Mouse (Mus musculus): ENCODE measurements at regions not wholly inside any gene's neighbourhood (a gene's known extent, or its start where the extent isn't known, plus 50 kb on each side); places are given as distances from the start of the nearest gene placed in this dataset.

GRCm38 (mm10) chr13:35079685-35080084, 52.8 kb upstream of the Eci2 start:
- Histone ChIP-seq H3K9ac (ENCODE audit: low read length) (no peak overlapping the region), H3K27ac (replicated peaks; ENCODE audit: low read depth, low read length) (no peak overlapping the region), H3K4me1 (ENCODE audit: control insufficient read depth, insufficient read depth, low read length) (no peaks in the 10 kb centered on the region), H3K4me2 (ENCODE audit: low read depth, severe bottlenecking) (no peak overlapping the region), H3K36me3 (ENCODE audit: control insufficient read depth, insufficient read depth, low read length) (no peaks in the 10 kb centered on the region), H3K27me3 (ENCODE audit: control insufficient read depth, insufficient read depth, low read length) (no peaks in the 10 kb centered on the region), H3K9me3 (ENCODE audit: control insufficient read depth, low read length) (no peaks in the 10 kb centered on the region), H3K4me3 (ENCODE audit: low read depth, low read length) (no peak overlapping the region)
- WGBS: 89% methylated on average over 2 of the region's 2 CpGs
- ATAC-seq (ENCODE audit: insufficient number of reproducible peaks, low FRiP score, low TSS enrichment, low read depth) (no peak), DNase-seq (ENCODE audit: low spot score) (no peak)

GRCm38 (mm10) chr13:35085386-35085785, 58.5 kb upstream of the Eci2 start:
- Histone ChIP-seq H3K9me3 (ENCODE audit: control insufficient read depth, low read length) (no peaks in the 10 kb centered on the region), H3K27ac (replicated peaks; ENCODE audit: low read depth, low read length) (no peak overlapping the region), H3K27me3 (ENCODE audit: control insufficient read depth, insufficient read depth, low read length) (no peaks in the 10 kb centered on the region), H3K4me1 (ENCODE audit: control insufficient read depth, insufficient read depth, low read length) (no peaks in the 10 kb centered on the region), H3K9ac (ENCODE audit: low read length) (no peak overlapping the region), H3K4me3 (ENCODE audit: low read depth, low read length) (no peak overlapping the region), H3K4me2 (ENCODE audit: low read depth, severe bottlenecking) (no peak overlapping the region), H3K36me3 (ENCODE audit: control insufficient read depth, insufficient read depth, low read length) (no peaks in the 10 kb centered on the region)
- DNase-seq (ENCODE audit: low spot score) (no peak), ATAC-seq (ENCODE audit: insufficient number of reproducible peaks, low FRiP score, low TSS enrichment, low read depth) (no peak)
- WGBS: 77% methylated on average over 3 of the region's 3 CpGs

GRCm38 (mm10) chr13:35087246-35088040, 60.5 kb upstream of the Eci2 start:
- no peaks in the 10 kb centered on the region for H3K27me3 ChIP-seq (ENCODE audit: control insufficient read depth, insufficient read depth, low read length)
- ATAC-seq (ENCODE audit: insufficient number of reproducible peaks, low FRiP score, low TSS enrichment, low read depth) (no peak), DNase-seq (ENCODE audit: low spot score) (no peak)
- no peaks in the 10 kb centered on the region for H3K9me3 ChIP-seq (ENCODE audit: control insufficient read depth, low read length)
- H3K36me3 ChIP-seq (ENCODE audit: control insufficient read depth, insufficient read depth, low read length): no peaks in the 10 kb centered on the region
- 79% methylated on average over 6 of the region's 6 CpGs for WGBS
- no peaks in the 10 kb centered on the region for H3K4me1 ChIP-seq (ENCODE audit: control insufficient read depth, insufficient read depth, low read length)
- H3K4me2 ChIP-seq (ENCODE audit: low read depth, severe bottlenecking): no peak overlapping the region
- H3K27ac ChIP-seq (replicated peaks; ENCODE audit: low read depth, low read length): no peak overlapping the region
- no peak overlapping the region for H3K4me3 ChIP-seq (ENCODE audit: low read depth, low read length)
- no peak overlapping the region for H3K9ac ChIP-seq (ENCODE audit: low read length)

GRCm38 (mm10) chr13:35091155-35091554, 64.3 kb upstream of the Eci2 start:
- DNase-seq (ENCODE audit: low spot score) (no peak), ATAC-seq (ENCODE audit: insufficient number of reproducible peaks, low FRiP score, low TSS enrichment, low read depth) (no peak)
- 89% methylated on average over 3 of the region's 3 CpGs for WGBS
- H3K4me3 ChIP-seq (ENCODE audit: low read depth, low read length): no peak overlapping the region
- H3K9ac ChIP-seq (ENCODE audit: low read length): no peak overlapping the region
- no peak overlapping the region for H3K4me2 ChIP-seq (ENCODE audit: low read depth, severe bottlenecking)
- no peaks in the 10 kb centered on the region for H3K9me3 ChIP-seq (ENCODE audit: control insufficient read depth, low read length)
- H3K27ac ChIP-seq (replicated peaks; ENCODE audit: low read depth, low read length): no peak overlapping the region
- H3K4me1 ChIP-seq (ENCODE audit: control insufficient read depth, insufficient read depth, low read length): no peaks in the 10 kb centered on the region
- H3K27me3 ChIP-seq (ENCODE audit: control insufficient read depth, insufficient read depth, low read length): no peaks in the 10 kb centered on the region
- H3K36me3 ChIP-seq (ENCODE audit: control insufficient read depth, insufficient read depth, low read length): no peaks in the 10 kb centered on the region

GRCm38 (mm10) chr13:35119782-35120181, 92.9 kb upstream of the Eci2 start:
- DNase-seq (ENCODE audit: low spot score): no peak
- 50% methylated on average over 1 of the region's 1 CpGs for WGBS
- no peak overlapping the region for H3K9ac ChIP-seq (ENCODE audit: low read length)
- no peak overlapping the region for H3K4me3 ChIP-seq (ENCODE audit: low read depth, low read length)
- H3K9me3 ChIP-seq (ENCODE audit: control insufficient read depth, low read length): no peaks in the 10 kb centered on the region
- no peak for ATAC-seq (ENCODE audit: insufficient number of reproducible peaks, low FRiP score, low TSS enrichment, low read depth)
- H3K4me1 ChIP-seq (ENCODE audit: control insufficient read depth, insufficient read depth, low read length): no peaks in the 10 kb centered on the region
- no peaks in the 10 kb centered on the region for H3K36me3 ChIP-seq (ENCODE audit: control insufficient read depth, insufficient read depth, low read length)
- no peaks in the 10 kb centered on the region for H3K27me3 ChIP-seq (ENCODE audit: control insufficient read depth, insufficient read depth, low read length)
- H3K27ac ChIP-seq (replicated peaks; ENCODE audit: low read depth, low read length): no peak overlapping the region
- no peak overlapping the region for H3K4me2 ChIP-seq (ENCODE audit: low read depth, severe bottlenecking)

GRCm38 (mm10) chr13:35129475-35129874, 102.6 kb upstream of the Eci2 start:
- Histone ChIP-seq H3K27ac (replicated peaks; ENCODE audit: low read depth, low read length) (no peak overlapping the region), H3K4me3 (ENCODE audit: low read depth, low read length) (no peak overlapping the region), H3K4me1 (ENCODE audit: control insufficient read depth, insufficient read depth, low read length) (no peaks in the 10 kb centered on the region), H3K27me3 (ENCODE audit: control insufficient read depth, insufficient read depth, low read length) (no peaks in the 10 kb centered on the region), H3K36me3 (ENCODE audit: control insufficient read depth, insufficient read depth, low read length) (no peaks in the 10 kb centered on the region), H3K9me3 (ENCODE audit: control insufficient read depth, low read length) (no peaks in the 10 kb centered on the region), H3K4me2 (ENCODE audit: low read depth, severe bottlenecking) (no peak overlapping the region), H3K9ac (ENCODE audit: low read length) (no peak overlapping the region)
- ATAC-seq (ENCODE audit: insufficient number of reproducible peaks, low FRiP score, low TSS enrichment, low read depth) (no peak), DNase-seq (ENCODE audit: low spot score) (no peak)
- WGBS: 49% methylated on average over 2 of the region's 2 CpGs

- Histone ChIP-seq H3K9ac (ENCODE audit: low read length) (no peak overlapping the region), H3K4me3 (ENCODE audit: low read depth, low read length) (no peak overlapping the region), H3K27ac (replicated peaks; ENCODE audit: low read depth, low read length) (no peak overlapping the region), H3K36me3 (ENCODE audit: control insufficient read depth, insufficient read depth, low read length) (no peaks in the 10 kb centered on the region), H3K9me3 (ENCODE audit: control insufficient read depth, low read length) (no peaks in the 10 kb centered on the region), H3K4me1 (ENCODE audit: control insufficient read depth, insufficient read depth, low read length) (no peaks in the 10 kb centered on the region), H3K4me2 (ENCODE audit: low read depth, severe bottlenecking) (no peak overlapping the region), H3K27me3 (ENCODE audit: control insufficient read depth, insufficient read depth, low read length) (no peaks in the 10 kb centered on the region)
- ATAC-seq (ENCODE audit: insufficient number of reproducible peaks, low FRiP score, low TSS enrichment, low read depth) (no peak), DNase-seq (ENCODE audit: low spot score) (no peak)
- WGBS: 76% methylated on average over 8 of the region's 8 CpGs
Measured at GRCm38 (mm10) chr13:35131272-35132185, 104.6 kb upstream of the Eci2 start.

GRCm38 (mm10) chr13:35151629-35152028, 124.7 kb upstream of the Eci2 start:
- no peak for ATAC-seq (ENCODE audit: insufficient number of reproducible peaks, low FRiP score, low TSS enrichment, low read depth)
- Histone ChIP-seq H3K4me1 (ENCODE audit: control insufficient read depth, insufficient read depth, low read length) (no peaks in the 10 kb centered on the region), H3K4me3 (ENCODE audit: low read depth, low read length) (no peak overlapping the region), H3K4me2 (ENCODE audit: low read depth, severe bottlenecking) (no peak overlapping the region), H3K36me3 (ENCODE audit: control insufficient read depth, insufficient read depth, low read length) (no peaks in the 10 kb centered on the region), H3K27me3 (ENCODE audit: control insufficient read depth, insufficient read depth, low read length) (no peaks in the 10 kb centered on the region), H3K9ac (ENCODE audit: low read length) (no peak overlapping the region), H3K9me3 (ENCODE audit: control insufficient read depth, low read length) (no peaks in the 10 kb centered on the region), H3K27ac (replicated peaks; ENCODE audit: low read depth, low read length) (no peak overlapping the region)
- DNase-seq (ENCODE audit: low spot score): no peak
- WGBS: 79% methylated on average over 1 of the region's 1 CpGs

All from limb, embryonic 11.5 days (tissue).